Mouse (Mus musculus): ENCODE data around the gene Frmd4b. TPM values are rescaled to one million over a fixed set of nuclear protein-coding genes. Genes with fewer than 3 reads are reported as not detected.

The Frmd4b gene
- 7.4 TPM for total RNA-seq (2023)

DNA sequence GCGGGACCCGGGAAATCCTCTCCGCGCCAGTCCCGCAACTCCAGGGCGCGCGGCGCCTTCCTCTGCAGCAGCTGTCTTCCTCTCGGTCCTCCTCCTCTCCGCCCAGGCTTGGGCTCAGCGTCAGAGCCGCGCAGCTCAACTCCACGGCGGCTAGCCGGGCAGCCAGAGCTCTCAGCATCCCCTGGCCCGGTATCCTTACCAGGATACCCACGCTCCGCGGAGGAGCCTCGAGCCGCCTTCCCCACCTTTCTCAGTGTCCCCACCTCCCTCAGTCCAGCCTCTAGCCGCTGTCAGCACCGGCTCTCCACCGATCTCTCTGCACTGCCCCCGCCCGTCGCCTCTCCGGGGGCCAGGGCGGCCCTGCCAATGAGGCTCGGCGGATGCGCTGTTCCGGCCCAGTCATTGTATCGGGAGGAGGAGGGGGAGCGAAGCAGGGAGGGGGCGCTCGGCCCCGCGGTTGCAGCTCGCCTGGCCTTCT lies at the start of gene Frmd4b:
Gene Frmd4b (minus strand): TSS at position 276 of the 478 bp plus-strand sequence.

GRCm38 (mm10) chr6:97252711-97253221 lies 364.6 kb downstream of the Frmd4b start, which contains the start of gene Lmod3:
Gene Lmod3 (minus strand): TSS chr6:97252759.

Other genes with a start within 250 kb of the Frmd4b start
- gene Mitf, start 189.5 kb upstream of the Frmd4b start, total RNA-seq (2023) = 2.6 TPM